Mouse (Mus musculus) limb, embryonic 12.5 days (tissue): ENCODE results near the gene Fam186b. TPM values are rescaled to one million over a fixed set of nuclear protein-coding genes. Genes with fewer than 3 reads are reported as not detected.

Experiments
- ATAC-seq: fragments of 200-750 bp; cut with Nextera tagmentation; 2 replicates; pipeline ENCODE4 v1.8.0; 2017; ENCODE audit warnings: low read depth, moderate TSS enrichment; ENCODE audit not compliant: insufficient number of reproducible peaks, insufficient read depth, low FRiP score, low TSS enrichment
- H3K27ac ChIP-seq: fragments of 300-500 bp; sonication (generic); 2 replicates; pipeline ENCODE4 v1.5.1; 2016; ENCODE audit warnings: mild to moderate bottlenecking, moderate library complexity
- H3K27me3 ChIP-seq: fragments of 300-500 bp; sonication (generic); 2 replicates; pipeline ENCODE4 v1.6.1; 2016; ENCODE audit warnings: mild to moderate bottlenecking, moderate library complexity
- H3K36me3 ChIP-seq: fragments of 300-500 bp; sonication (generic); 2 replicates; pipeline ENCODE4 v1.6.1; 2016; ENCODE audit warnings: mild to moderate bottlenecking, moderate library complexity
- H3K4me1 ChIP-seq: fragments of 300-500 bp; sonication (generic); replicated peaks from 2 replicates; pipeline ENCODE4 v1.6.1; 2016
- H3K4me2 ChIP-seq: fragments of 300-500 bp; sonication (generic); 2 replicates; pipeline ENCODE4 v1.6.1; 2016; ENCODE audit warnings: mild to moderate bottlenecking, moderate library complexity
- H3K4me3 ChIP-seq: fragments of 300-500 bp; sonication (generic); replicated peaks from 2 replicates; pipeline ENCODE4 v1.5.1; 2016; ENCODE audit warnings: mild to moderate bottlenecking
- H3K9ac ChIP-seq: fragments of 300-500 bp; sonication (generic); replicated peaks from 2 replicates; pipeline ENCODE4 v1.6.1; 2016; ENCODE audit warnings: mild to moderate bottlenecking, moderate library complexity
- H3K9me3 ChIP-seq: fragments of 300-500 bp; sonication (generic); 2 replicates; pipeline ENCODE4 v1.6.1; 2016; ENCODE audit warnings: mild to moderate bottlenecking, moderate library complexity
- WGBS: fragments of 180-500 bp; shearing (Covaris S2); methylation state at CpG from one replicate; pipeline ENCODE4 v1.1.7; 2016; 5-methylcytosine and 5-hydroxymethylcytosine counted together
- polyA plus RNA-seq: library from polyadenylated mRNA; unstranded; fragments of >200 nt; fragmentation: Nextera tagmentation; extraction: Ambion mirVana; gene quantifications from 2 replicates; pipeline ENCODE4 v1.2.1, GENCODE M21; 2016

The Fam186b gene
- polyA plus RNA-seq, 1 experiment from 2014 or later, result not detected

- 87% methylated on average over 10 of the region's 10 CpGs for WGBS
- no peak for ATAC-seq
- Histone ChIP-seq H3K4me2 (no peak overlapping the region), H3K4me3 (no peak overlapping the region), H3K9ac (no peak overlapping the region), H3K36me3 (peaks cover 99% of the 10 kb centered on the region), H3K4me1 (0 out of 2 replicates have a peak, but pooled peaks cover 3% of the 10 kb centered on the region), H3K9me3 (no peaks in the 10 kb centered on the region), H3K27me3 (no peaks in the 10 kb centered on the region), H3K27ac (peak overlapping the region; percentile 31; the same call in 1 of the 2 replicates)
Measured at GRCm38 (mm10) chr15:99320168-99320674, 24.5 kb upstream of the Fam186b start.

- 87% methylated on average over 3 of the region's 3 CpGs for WGBS
- no peak overlapping the region for H3K4me3 ChIP-seq
- H3K9me3 ChIP-seq, result no peaks in the 10 kb centered on the region
- H3K27ac ChIP-seq, result peak overlapping the region; percentile 50; the same call in 1 of the 2 replicates
- H3K4me1 ChIP-seq, result 0 out of 2 replicates have a peak, but pooled peaks cover 3% of the 10 kb centered on the region
- H3K36me3 ChIP-seq, result peaks cover 99% of the 10 kb centered on the region
- no peaks in the 10 kb centered on the region for H3K27me3 ChIP-seq
- no peak for ATAC-seq
- no peak overlapping the region for H3K4me2 ChIP-seq
- H3K9ac ChIP-seq, result no peak overlapping the region
Measured at GRCm38 (mm10) chr15:99319411-99319871, 23.8 kb upstream of the Fam186b start.

- no peak overlapping the region for H3K9ac ChIP-seq
- H3K4me3 ChIP-seq, result no peak overlapping the region
- no peak for ATAC-seq
- WGBS, result 79% methylated on average over 14 of the region's 14 CpGs
- H3K36me3 ChIP-seq, result peaks cover 99% of the 10 kb centered on the region
- 0 out of 2 replicates have a peak, but pooled peaks cover 3% of the 10 kb centered on the region for H3K4me1 ChIP-seq
- H3K27me3 ChIP-seq, result no peaks in the 10 kb centered on the region
- no peaks in the 10 kb centered on the region for H3K9me3 ChIP-seq
- no peak overlapping the region for H3K4me2 ChIP-seq
- H3K27ac ChIP-seq, result peak overlapping the region; percentile 50; the same call in 1 of the 2 replicates
Measured at GRCm38 (mm10) chr15:99318861-99319410, 23.2 kb upstream of the Fam186b start.

- ATAC-seq, result no peak
- WGBS, result 89% methylated on average over 6 of the region's 6 CpGs
- H3K27ac ChIP-seq, result peak overlapping the region; percentile 46; the same call in 1 of the 2 replicates
- H3K4me1 ChIP-seq, result 0 out of 2 replicates have a peak, but pooled peaks cover 3% of the 10 kb centered on the region
- H3K36me3 ChIP-seq, result peaks cover 99% of the 10 kb centered on the region
- H3K4me3 ChIP-seq, result no peak overlapping the region
- H3K9ac ChIP-seq, result no peak overlapping the region
- H3K27me3 ChIP-seq, result no peaks in the 10 kb centered on the region
- H3K4me2 ChIP-seq, result no peak overlapping the region
- no peaks in the 10 kb centered on the region for H3K9me3 ChIP-seq
Measured at GRCm38 (mm10) chr15:99318071-99318470, 22.4 kb upstream of the Fam186b start.

- WGBS, result 81% methylated on average over 2 of the region's 2 CpGs
- no peak overlapping the region for H3K9ac ChIP-seq
- no peak for ATAC-seq
- no peaks in the 10 kb centered on the region for H3K27me3 ChIP-seq
- no peaks in the 10 kb centered on the region for H3K9me3 ChIP-seq
- H3K27ac ChIP-seq, result peak overlapping the region; percentile 77
- 0 out of 2 replicates have a peak, but pooled peaks cover 3% of the 10 kb centered on the region for H3K4me1 ChIP-seq
- no peak overlapping the region for H3K4me2 ChIP-seq
- peaks cover 99% of the 10 kb centered on the region for H3K36me3 ChIP-seq
- H3K4me3 ChIP-seq, result no peak overlapping the region
Measured at GRCm38 (mm10) chr15:99317267-99317651, 21.6 kb upstream of the Fam186b start.

- Histone ChIP-seq H3K36me3 (peaks cover 99% of the 10 kb centered on the region), H3K9ac (no peak overlapping the region)
Measured at GRCm38 (mm10) chr15:99316314-99317266, 20.9 kb upstream of the Fam186b start.

GRCm38 (mm10) chr15:99314891-99315290 is 19.2 kb upstream of the Fam186b start:
- H3K27ac ChIP-seq, result 0 out of 2 replicates have a peak overlapping the region, but pooled peaks have one; percentile 50
- no peaks in the 10 kb centered on the region for H3K4me1 ChIP-seq
- no peak overlapping the region for H3K9ac ChIP-seq
- H3K4me3 ChIP-seq, result no peak overlapping the region
- 92% methylated on average over 16 of the region's 16 CpGs for WGBS
- peaks cover 99% of the 10 kb centered on the region for H3K36me3 ChIP-seq
- no peaks in the 10 kb centered on the region for H3K27me3 ChIP-seq
- ATAC-seq, result no peak
- H3K4me2 ChIP-seq, result no peak overlapping the region
- no peaks in the 10 kb centered on the region for H3K9me3 ChIP-seq

More at GRCm38 (mm10) chr15:99316314-99317266, 20.9 kb upstream of the Fam186b start:
- WGBS, result 75% methylated on average over 16 of the region's 16 CpGs
- Histone ChIP-seq H3K4me1 (0 out of 2 replicates have a peak, but pooled peaks cover 3% of the 10 kb centered on the region), H3K9me3 (no peaks in the 10 kb centered on the region), H3K27ac (peak overlapping the region; percentile 77; the same call in 1 of the 2 replicates), H3K27me3 (no peaks in the 10 kb centered on the region), H3K4me3 (no peak overlapping the region), H3K4me2 (no peak overlapping the region)
- ATAC-seq, result peak; percentile 56

GRCm38 (mm10) chr15:99310617-99311016 is 14.9 kb upstream of the Fam186b start:
- Histone ChIP-seq H3K4me1 (no peaks in the 10 kb centered on the region), H3K9me3 (no peaks in the 10 kb centered on the region), H3K9ac (no peak overlapping the region), H3K36me3 (peaks cover 99% of the 10 kb centered on the region), H3K27me3 (no peaks in the 10 kb centered on the region), H3K4me3 (no peak overlapping the region), H3K27ac (no peak overlapping the region), H3K4me2 (no peak overlapping the region)
- no peak for ATAC-seq
- WGBS, result 94% methylated on average over 5 of the region's 5 CpGs

GRCm38 (mm10) chr15:99309549-99309948 is 13.9 kb upstream of the Fam186b start:
- 88% methylated on average over 9 of the region's 9 CpGs for WGBS
- H3K4me1 ChIP-seq, result no peaks in the 10 kb centered on the region
- no peak overlapping the region for H3K27ac ChIP-seq
- H3K36me3 ChIP-seq, result peaks cover 99% of the 10 kb centered on the region
- H3K4me3 ChIP-seq, result no peak overlapping the region
- no peaks in the 10 kb centered on the region for H3K9me3 ChIP-seq
- no peak overlapping the region for H3K9ac ChIP-seq
- no peak for ATAC-seq
- no peaks in the 10 kb centered on the region for H3K27me3 ChIP-seq
- no peak overlapping the region for H3K4me2 ChIP-seq

GRCm38 (mm10) chr15:99307476-99307875 is 11.8 kb upstream of the Fam186b start:
- Histone ChIP-seq H3K36me3 (peaks cover 97% of the 10 kb centered on the region), H3K9me3 (no peaks in the 10 kb centered on the region), H3K4me1 (no peaks in the 10 kb centered on the region), H3K27me3 (no peaks in the 10 kb centered on the region), H3K4me3 (no peak overlapping the region), H3K27ac (no peak overlapping the region), H3K9ac (no peak overlapping the region), H3K4me2 (no peak overlapping the region)
- ATAC-seq, result no peak
- 86% methylated on average over 9 of the region's 9 CpGs for WGBS

GRCm38 (mm10) chr15:99296213-99296612 is 525 bp upstream of the Fam186b start:
- H3K27me3 ChIP-seq, result no peaks in the 10 kb centered on the region
- no peaks in the 10 kb centered on the region for H3K9me3 ChIP-seq
- 0 out of 2 replicates have a peak overlapping the region, but pooled peaks have one; percentile 2 for H3K27ac ChIP-seq
- peaks cover 19% of the 10 kb centered on the region for H3K4me1 ChIP-seq
- peaks cover 6% of the 10 kb centered on the region; the same call in 1 of the 2 replicates for H3K36me3 ChIP-seq
- 44% methylated on average over 5 of the region's 5 CpGs for WGBS
- 0 out of 2 replicates have a peak overlapping the region, but pooled peaks have one; percentile 72 for H3K9ac ChIP-seq
- ATAC-seq, result no peak
- peak overlapping the region; percentile 66 for H3K4me2 ChIP-seq
- peak overlapping the region; percentile 68 for H3K4me3 ChIP-seq
